Mouse (Mus musculus) cortical plate, adult 2 months (tissue): ENCODE measurements around the gene Zbtb14.

ENCODE experiments used
- CTCF ChIP-seq: fragments of 200-500 bp; IDR thresholded peaks from 2 replicates; pipeline ENCODE4 v1.5.1; 2011; ENCODE audit warnings: mild to moderate bottlenecking, control low read depth, low read length; ENCODE audit not compliant: insufficient read depth; ENCODE audit errors: extremely low read depth
- POLR2A ChIP-seq: fragments of 200-500 bp; IDR thresholded peaks from 2 replicates; pipeline ENCODE4 v1.6.1; 2011; ENCODE audit warnings: mild to moderate bottlenecking, low read length, control low read depth; ENCODE audit not compliant: insufficient read depth; ENCODE audit errors: extremely low read depth

DNA sequence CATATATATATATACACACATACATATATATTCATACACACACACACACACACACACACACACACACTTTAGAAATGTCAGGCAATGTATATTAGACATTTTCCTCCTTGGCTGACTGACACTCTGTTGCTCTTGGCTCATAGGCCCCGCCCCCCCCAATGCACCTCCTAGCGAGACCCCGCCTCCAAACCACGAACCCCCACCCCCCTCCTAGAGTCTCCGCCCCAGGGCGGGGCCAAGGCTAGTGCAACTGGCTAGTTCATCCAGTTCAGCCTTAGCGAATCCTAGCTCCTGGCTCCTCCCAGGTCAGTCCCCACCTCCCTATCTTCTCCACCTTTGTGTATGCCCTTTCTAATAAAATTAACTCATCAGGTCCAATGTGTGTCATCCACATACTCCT lies 36.8 kb upstream of the Zbtb14 start:
- TF ChIP-seq CTCF: no peak
- TF ChIP-seq POLR2A: no peak
